Mouse (Mus musculus) CH12.LX (cell line): ENCODE data around the gene Notch1. TPM values are rescaled to one million over a fixed set of nuclear protein-coding genes. Genes with fewer than 3 reads are reported as not detected.

Source experiments
- DNase-seq: peaks from one replicate; pipeline ENCODE4 v3.0.0-alpha.2; 2013; ENCODE audit errors: extremely low read depth
- H3K27ac ChIP-seq: 2 replicates; pipeline ENCODE4 v1.5.1; 2012; ENCODE audit warnings: low read depth, mild to moderate bottlenecking, control low read depth, moderate library complexity; ENCODE audit not compliant: insufficient read depth
- H3K27me3 ChIP-seq: replicated peaks from 2 replicates; pipeline ENCODE3; 2012; ENCODE audit warnings: inconsistent platforms
- H3K36me3 ChIP-seq, 2 experiments: replicated peaks in 1 of 2; 2 replicates each; pipeline versions ENCODE3 to v1.6.1; 2012; ENCODE audit warnings: inconsistent platforms in 1 of 2, low read length in 1 of 2, mild to moderate bottlenecking in 1 of 2, mixed read lengths in 1 of 2, moderate library complexity in 1 of 2; ENCODE audit not compliant: control insufficient read depth in 1 of 2, insufficient read depth in 1 of 2
- H3K4me1 ChIP-seq, 2 experiments: 2 replicates each; pipeline ENCODE4 v1.6.1; 2012; ENCODE audit warnings: inconsistent platforms in 1 of 2, moderate library complexity in 1 of 2; ENCODE audit not compliant: insufficient read depth in 2 of 2, control insufficient read depth in 1 of 2
- H3K4me2 ChIP-seq: 2 replicates; pipeline ENCODE4 v1.6.1; 2012; ENCODE audit warnings: low read depth, mild to moderate bottlenecking, control low read depth; ENCODE audit not compliant: poor library complexity, insufficient read depth, severe bottlenecking
- H3K4me3 ChIP-seq, 3 experiments: fragments of 150-350 bp in 1 of 3; sonication (generic) in 1 of 3; replicated peaks in 1 of 3; 2 replicates each; pipeline versions ENCODE3 to v1.5.1; 2011 to 2012; ENCODE audit warnings: low read depth in 2 of 3, low read length in 2 of 3, mild to moderate bottlenecking in 2 of 3, moderate library complexity in 2 of 3, control low read depth in 1 of 3, improper control_type of control experiment in 1 of 3, inconsistent platforms in 1 of 3, mixed read lengths in 1 of 3; ENCODE audit not compliant: poor library complexity in 1 of 3
- H3K79me2 ChIP-seq: replicated peaks from 2 replicates; pipeline ENCODE4 v1.6.1; 2012; ENCODE audit warnings: mild to moderate bottlenecking, moderate library complexity; ENCODE audit not compliant: control insufficient read depth, poor library complexity, insufficient read depth, severe bottlenecking; ENCODE audit errors: extremely low read depth
- H3K9ac ChIP-seq: 2 replicates; pipeline ENCODE4 v1.6.1; 2012; ENCODE audit warnings: low read depth, mild to moderate bottlenecking, control low read depth, moderate library complexity; ENCODE audit not compliant: insufficient read depth
- H3K9me3 ChIP-seq: replicated peaks from 2 replicates; pipeline ENCODE3; 2012; ENCODE audit warnings: low read length, inconsistent platforms, mixed read lengths
- BHLHE40 ChIP-seq: IDR thresholded peaks from 2 replicates; pipeline ENCODE4 v1.6.1; 2011; ENCODE audit warnings: mild to moderate bottlenecking, low read depth, low read length, improper control_type of control experiment
- CHD1 ChIP-seq: IDR thresholded peaks from 2 replicates; pipeline ENCODE4 v1.6.1; 2012; ENCODE audit warnings: low read depth, low read length, improper control_type of control experiment, inconsistent platforms
- CHD2 ChIP-seq: IDR thresholded peaks from 2 replicates; pipeline ENCODE4 v1.6.1; 2011; ENCODE audit warnings: low read length, improper control_type of control experiment
- E2F4 ChIP-seq: IDR thresholded peaks from 2 replicates; pipeline ENCODE4 v1.6.1; 2011; ENCODE audit warnings: low read depth, low read length, improper control_type of control experiment; ENCODE audit not compliant: insufficient replicate concordance
- ELF1 ChIP-seq: IDR thresholded peaks from 2 replicates; pipeline ENCODE4 v1.6.1; 2014; ENCODE audit warnings: low read depth, mild to moderate bottlenecking, inconsistent platforms, low read length, improper control_type of control experiment
- GABPA ChIP-seq: IDR thresholded peaks from 2 replicates; pipeline ENCODE4 v1.6.1; 2012; ENCODE audit warnings: low read depth, low read length, improper control_type of control experiment, inconsistent platforms; ENCODE audit not compliant: insufficient replicate concordance
- HCFC1 ChIP-seq: IDR thresholded peaks from 2 replicates; pipeline ENCODE4 v1.6.1; 2012; ENCODE audit warnings: low read depth, mild to moderate bottlenecking, inconsistent platforms, low read length, improper control_type of control experiment
- IRF4 ChIP-seq: IDR thresholded peaks from 2 replicates; pipeline ENCODE4 v1.6.1; 2014; ENCODE audit warnings: low read depth, mild to moderate bottlenecking, inconsistent platforms, low read length, improper control_type of control experiment
- KAT2A ChIP-seq: IDR thresholded peaks from 2 replicates; pipeline ENCODE4 v1.6.1; 2012; ENCODE audit warnings: low read length, improper control_type of control experiment, inconsistent platforms; ENCODE audit not compliant: insufficient replicate concordance
- MAZ ChIP-seq: IDR thresholded peaks from 2 replicates; pipeline ENCODE4 v1.6.1; 2012; ENCODE audit warnings: low read depth, mild to moderate bottlenecking, inconsistent platforms, low read length, improper control_type of control experiment, moderate library complexity
- NELFE ChIP-seq: IDR thresholded peaks from 2 replicates; pipeline ENCODE4 v1.6.1; 2011; ENCODE audit warnings: low read depth, low read length, improper control_type of control experiment
- NRF1 ChIP-seq: IDR thresholded peaks from 2 replicates; pipeline ENCODE4 v1.6.1; 2014; ENCODE audit warnings: low read depth, mild to moderate bottlenecking, inconsistent platforms, low read length, improper control_type of control experiment, moderate library complexity
- PAX5 ChIP-seq: IDR thresholded peaks from 2 replicates; pipeline ENCODE4 v1.6.1; 2012; ENCODE audit warnings: low read length, inconsistent platforms, mixed read lengths
- RCOR1 ChIP-seq: conservative IDR thresholded peaks from 2 replicates; pipeline ENCODE4 v1.6.1; 2012; ENCODE audit warnings: low read depth, mild to moderate bottlenecking, inconsistent platforms, low read length, improper control_type of control experiment
- SIN3A ChIP-seq: IDR thresholded peaks from 2 replicates; pipeline ENCODE4 v1.6.1; 2012; ENCODE audit warnings: low read length, improper control_type of control experiment, inconsistent platforms
- SMC3 ChIP-seq: IDR thresholded peaks from 2 replicates; pipeline ENCODE4 v1.6.1; 2011; ENCODE audit warnings: low read depth, low read length, improper control_type of control experiment
- TBP ChIP-seq: conservative IDR thresholded peaks from 2 replicates; pipeline ENCODE4 v1.6.1; 2011; ENCODE audit warnings: low read depth, low read length, improper control_type of control experiment
- UBTF ChIP-seq: IDR thresholded peaks from 2 replicates; pipeline ENCODE4 v1.6.1; 2012; ENCODE audit warnings: low read depth, mild to moderate bottlenecking, inconsistent platforms, low read length, improper control_type of control experiment, moderate library complexity
- USF1 ChIP-seq: IDR thresholded peaks from 2 replicates; pipeline ENCODE4 v1.6.1; 2014; ENCODE audit warnings: low read depth, mild to moderate bottlenecking, inconsistent platforms, low read length, improper control_type of control experiment
- USF2 ChIP-seq: conservative IDR thresholded peaks from 2 replicates; pipeline ENCODE4 v1.6.1; 2011; ENCODE audit warnings: low read depth, low read length, improper control_type of control experiment
- ZC3H11A ChIP-seq: IDR thresholded peaks from 2 replicates; pipeline ENCODE4 v1.6.1; 2012; ENCODE audit warnings: low read depth, mild to moderate bottlenecking, inconsistent platforms, low read length, improper control_type of control experiment
- ZNF384 ChIP-seq: IDR thresholded peaks from 2 replicates; pipeline ENCODE4 v1.6.1; 2012; ENCODE audit warnings: low read depth, low read length, improper control_type of control experiment, inconsistent platforms
- dilution Hi-C: fragments of 300-500 bp; cut with MboI; formaldehyde crosslinking; loops from 2 replicates; pipeline ENCODE4 v1.14.3; 2020; ENCODE audit warnings: low sequenced_read_pairs; ENCODE audit not compliant: extremely low pct_unique_long_range_greater_than_20kb, extremely low pct_ligation_motif_present
- in situ Hi-C: fragments of 300-500 bp; cut with MboI; formaldehyde crosslinking; loops from 3 replicates; pipeline ENCODE4 v1.14.3; 2019; ENCODE audit warnings: low sequenced_read_pairs, low pct_ligation_motif_present, low pct_unique_long_range_greater_than_20kb, mixed read lengths
- polyA plus RNA-seq: library from polyadenylated mRNA; unstranded; fragments of >175 nt; gene quantifications from 2 replicates; pipeline ENCODE4 v1.2.1, GENCODE M21; 2012; ENCODE audit warnings: low read depth; ENCODE audit not compliant: insufficient read length
- total RNA-seq, 2 experiments: library from RNA; depleted of rRNA; stranded (reverse); fragments of 300-350 nt in 1 of 2; fragments of >200 nt in 1 of 2; gene quantifications; 2 replicates each; pipeline ENCODE4 v1.2.3; 2012 to 2014

Notch1 gene
- total and polyA plus RNA-seq, 3 experiments, result 0.98 to 13.1 (median 3.8) TPM

DNA sequence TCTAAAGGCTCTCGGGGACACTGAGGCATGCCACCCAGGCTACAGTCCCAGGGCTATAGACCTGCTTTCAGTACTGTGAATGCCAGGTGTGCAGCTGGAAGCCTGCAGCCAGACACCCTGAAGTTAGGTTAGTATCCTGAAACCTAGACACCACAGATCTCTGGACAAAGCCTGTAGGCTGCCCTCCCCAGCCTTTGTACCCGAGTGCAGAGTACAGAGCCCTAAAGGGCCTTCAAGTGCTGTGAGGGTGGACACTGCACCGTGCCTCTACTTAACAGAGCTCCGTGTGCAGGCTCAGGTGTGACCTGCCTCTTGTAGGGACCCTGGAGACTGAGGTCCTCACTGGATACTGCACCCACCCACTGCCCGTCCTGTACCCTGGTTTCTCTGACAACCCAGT, 44.0 kb upstream of the Notch1 start:
- in situ Hi-C loops, result loop anchor here (5.0 to 10.0 kb wide), 2 partner anchors 233 to 396 kb away; no protein-coding TSS in a partner anchor
- Histone ChIP-seq H3K9ac (no peak overlapping the region), H3K9me3 (no peaks in the 10 kb centered on the region), H3K79me2 (no peaks in the 10 kb centered on the region), H3K27me3 (no peaks in the 10 kb centered on the region), H3K4me1 (peaks cover 8 to 24% of the 10 kb centered on the region in 2 experiments), H3K4me2 (no peak overlapping the region), H3K36me3 (no peaks in the 10 kb centered on the region), H3K4me3 (no peak overlapping the region), H3K27ac (no peak overlapping the region)
- DNase-seq, result no peak
- TF ChIP-seq CHD2 (no peak), ZC3H11A (no peak), NRF1 (no peak), PAX5 (no peak)
- dilution Hi-C loops, result no loop called here

- Histone ChIP-seq H3K4me3 (no peak overlapping the region), H3K36me3 (no peaks in the 10 kb centered on the region), H3K79me2 (no peaks in the 10 kb centered on the region), H3K9ac (no peak overlapping the region), H3K27ac (no peak overlapping the region), H3K9me3 (no peaks in the 10 kb centered on the region), H3K4me1 (peaks cover 15 to 41% of the 10 kb centered on the region in 2 experiments), H3K4me2 (no peak overlapping the region), H3K27me3 (no peaks in the 10 kb centered on the region)
- dilution Hi-C loops (no loop called here), in situ Hi-C loops (no loop called here)
- DNase-seq, result no peak
- no peak for TF ChIP-seq ZNF384
- no peak for TF ChIP-seq CHD2
- no peak for TF ChIP-seq TBP
- TF ChIP-seq IRF4, result no peak
- TF ChIP-seq RCOR1, result no peak
- no peak for TF ChIP-seq CHD1
- TF ChIP-seq BHLHE40, result no peak
- no peak for TF ChIP-seq NELFE
- TF ChIP-seq GABPA, result no peak
- no peak for TF ChIP-seq E2F4
- TF ChIP-seq USF2, result no peak
- TF ChIP-seq UBTF, result no peak
- TF ChIP-seq SMC3, result no peak
- no peak for TF ChIP-seq SIN3A
- TF ChIP-seq KAT2A, result no peak
- TF ChIP-seq USF1, result no peak
- TF ChIP-seq HCFC1, result no peak
- no peak for TF ChIP-seq MAZ
- TF ChIP-seq ELF1, result no peak
These were observed 40.1 kb upstream of the Notch1 start for GRCm38 (mm10) chr2:26556535-26556993.
